Mouse (Mus musculus): ENCODE results near the gene Spns1. TPM values are rescaled to one million over a fixed set of nuclear protein-coding genes. Genes with fewer than 3 reads are reported as not detected.

Gene Spns1
- polyA plus RNA-seq (2012; rRNA removed): 18.6 and 18.9 TPM in 2 replicates

GRCm38 (mm10) chr7:126377278-126378158 lies at the start of gene Spns1:
Spns1 (minus strand) TSS chr7:126377450.

GRCm38 (mm10) chr7:126414725-126415124 lies 37.5 kb upstream of the Spns1 start, which contains the start of gene Cd19:
Cd19 (minus strand) TSS chr7:126414889.

GRCm38 (mm10) chr7:126396298-126397119 lies 19.3 kb upstream of the Spns1 start, which contains the start of gene Nfatc2ip:
Nfatc2ip (minus strand) TSS chr7:126396737.

GRCm38 (mm10) chr7:126369393-126369792 lies 7.9 kb downstream of the Spns1 start, which contains the start of gene Lat:
Lat (minus strand) TSS chr7:126369570.

Other genes starting within 250 kb of the Spns1 start
- gene Xpo6, start 176.9 kb downstream of the Spns1 start, polyA plus RNA-seq (2012; rRNA removed): 38.1 and 45.6 TPM in 2 replicates
- 0.77 and 0.89 TPM in 2 replicates for gene Sbk1, start 104.8 kb downstream of the Spns1 start, polyA plus RNA-seq (2012; rRNA removed)
- gene Lat, start 7.9 kb downstream of the Spns1 start, polyA plus RNA-seq (2012; rRNA removed): 7.6 and 7.8 TPM in 2 replicates
- 6.6 and 8.4 TPM in 2 replicates for gene Nfatc2ip, start 19.3 kb upstream of the Spns1 start, polyA plus RNA-seq (2012; rRNA removed)
- gene Cd19, start 37.4 kb upstream of the Spns1 start, polyA plus RNA-seq (2012; rRNA removed): 0.28 and 0.39 TPM in 2 replicates
- gene Rabep2, start 51.3 kb upstream of the Spns1 start, polyA plus RNA-seq (2012; rRNA removed): 3.7 and 4.3 TPM in 2 replicates
- 0.07 and 2.3 TPM in 2 replicates for gene Atp2a1, start 85.7 kb upstream of the Spns1 start, polyA plus RNA-seq (2012; rRNA removed)
- gene Sh2b1, start 98.0 kb upstream of the Spns1 start, polyA plus RNA-seq (2012; rRNA removed): 11.3 and 12.5 TPM in 2 replicates
- 64.3 and 72.3 TPM in 2 replicates for gene Tufm, start 109.9 kb upstream of the Spns1 start, polyA plus RNA-seq (2012; rRNA removed)
- gene Atxn2l, start 126.0 kb upstream of the Spns1 start, polyA plus RNA-seq (2012; rRNA removed): 34.5 and 42.6 TPM in 2 replicates
- gene Eif3c, start 189.0 kb upstream of the Spns1 start, polyA plus RNA-seq (2012; rRNA removed): 62.2 and 63.9 TPM in 2 replicates
- gene Apobr, start 207.5 kb upstream of the Spns1 start, polyA plus RNA-seq (2012; rRNA removed): 1.5 and 1.8 TPM in 2 replicates
- 7.1 and 8.9 TPM in 2 replicates for gene Cln3, start 208.4 kb upstream of the Spns1 start, polyA plus RNA-seq (2012; rRNA removed)
- gene Il27, start 217.5 kb upstream of the Spns1 start, polyA plus RNA-seq (2012; rRNA removed): 0.05 TPM in 1 of 2 replicates, not detected in the other

Data from liver, embryonic 14 days (tissue).